Mouse (Mus musculus) myocyte (in vitro differentiated cells): ENCODE data around the gene Eno2.

Source experiments
- E2F4 ChIP-seq: IDR thresholded peaks from one replicate; pipeline ENCODE4 v1.6.1; 2011; ENCODE audit warnings: mild to moderate bottlenecking, control low read depth, moderate library complexity; ENCODE audit not compliant: insufficient read depth
- POLR2A ChIP-seq: IDR thresholded peaks from one replicate; pipeline ENCODE4 v1.6.1; 2011; ENCODE audit warnings: low read depth, mild to moderate bottlenecking, control low read depth, moderate library complexity; ENCODE audit not compliant: insufficient read length
- POLR2AphosphoS2 ChIP-seq: IDR thresholded peaks from one replicate; pipeline ENCODE4 v1.6.1; 2011; ENCODE audit warnings: low read depth, control low read depth; ENCODE audit not compliant: insufficient read length
- SRF ChIP-seq: IDR thresholded peaks from one replicate; pipeline ENCODE4 v1.6.1; 2011; ENCODE audit warnings: low read depth; ENCODE audit not compliant: control insufficient read depth, insufficient read length
- USF1 ChIP-seq: IDR thresholded peaks from one replicate; pipeline ENCODE4 v1.6.1; 2011; ENCODE audit warnings: low read depth, mild to moderate bottlenecking, control low read depth, moderate library complexity

GRCm38 (mm10) chr6:124795781-124796180 is 26.3 kb upstream of the Eno2 start:
- TF ChIP-seq POLR2A (no peak), POLR2AphosphoS2 (no peak), USF1 (no peak), SRF (no peak), E2F4 (no peak)
